Mouse (Mus musculus) neural tube, embryonic 14.5 days (tissue): ENCODE measurements at regions not wholly inside any gene's neighbourhood (a gene's known extent, or its start where the extent isn't known, plus 50 kb on each side); places are given as distances from the start of the nearest gene placed in this dataset.

ENCODE experiments used
- ATAC-seq: fragments of 200-750 bp; cut with Nextera tagmentation; 2 replicates; pipeline ENCODE4 v1.8.0; 2017; ENCODE audit warnings: low read depth, mild to moderate bottlenecking, moderate TSS enrichment, moderate library complexity
- H3K27ac ChIP-seq: fragments of 300-500 bp; sonication (generic); 2 replicates; pipeline ENCODE4 v1.5.1; 2014; ENCODE audit warnings: low read depth, mild to moderate bottlenecking, control low read depth, low read length, moderate library complexity, mixed read lengths
- H3K27me3 ChIP-seq: fragments of 300-500 bp; sonication (generic); 2 replicates; pipeline ENCODE4 v1.6.1; 2014; ENCODE audit warnings: low read length; ENCODE audit not compliant: control insufficient read depth, insufficient read depth
- H3K36me3 ChIP-seq: fragments of 300-500 bp; sonication (generic); 2 replicates; pipeline ENCODE4 v1.6.1; 2014; ENCODE audit warnings: low read length, mixed read lengths; ENCODE audit not compliant: control insufficient read depth, insufficient read depth
- H3K4me1 ChIP-seq: fragments of 300-500 bp; sonication (generic); 2 replicates; pipeline ENCODE4 v1.6.1; 2014; ENCODE audit warnings: low read length; ENCODE audit not compliant: control insufficient read depth, insufficient read depth
- H3K4me2 ChIP-seq: fragments of 300-500 bp; sonication (generic); 2 replicates; pipeline ENCODE4 v1.6.1; 2014; ENCODE audit warnings: mild to moderate bottlenecking, low read depth, low read length, control low read depth
- H3K4me3 ChIP-seq: fragments of 300-500 bp; sonication (generic); 2 replicates; pipeline ENCODE4 v1.5.1; 2014; ENCODE audit warnings: low read depth, low read length, control low read depth, mixed read lengths
- H3K9ac ChIP-seq: fragments of 300-500 bp; sonication (generic); replicated peaks from 2 replicates; pipeline ENCODE4 v1.6.1; 2014; ENCODE audit warnings: low read depth, mild to moderate bottlenecking, control low read depth, low read length, mixed read lengths
- H3K9me3 ChIP-seq: fragments of 300-500 bp; sonication (generic); 2 replicates; pipeline ENCODE4 v1.6.1; 2016; ENCODE audit warnings: low read length; ENCODE audit not compliant: control insufficient read depth
- WGBS: fragments of 180-500 bp; shearing (Covaris S2); extraction: QIAGEN DNeasy Blood & Tissue Kit; methylation state at CpG from one replicate; pipeline ENCODE4 v1.1.7; 2014; 5-methylcytosine and 5-hydroxymethylcytosine counted together

DNA sequence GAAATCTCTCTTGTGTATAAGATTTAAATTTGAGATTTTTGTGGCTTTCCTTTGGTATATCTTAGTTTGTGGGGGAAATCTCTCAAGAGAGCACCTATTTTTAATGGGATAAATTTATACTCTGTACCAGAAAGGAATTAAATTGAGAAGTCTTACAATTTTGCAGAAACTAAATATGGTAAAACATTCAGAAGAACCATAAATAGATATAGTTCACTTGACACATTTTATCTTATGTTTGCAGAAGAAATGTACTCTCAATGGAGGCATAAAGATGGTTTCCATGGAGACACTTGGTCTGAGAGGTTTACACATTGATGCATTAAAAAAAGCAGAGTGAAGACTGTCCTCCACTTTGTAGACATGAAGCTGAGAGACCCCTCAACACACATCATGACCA lies 86.9 kb downstream of the Ndufa10 start:
- Histone ChIP-seq H3K27ac (no peak overlapping the region), H3K4me2 (no peak overlapping the region), H3K36me3 (no peaks in the 10 kb centered on the region), H3K9ac (no peak overlapping the region), H3K4me1 (no peaks in the 10 kb centered on the region), H3K4me3 (no peak overlapping the region), H3K9me3 (no peaks in the 10 kb centered on the region; the same call in 1 of the 2 replicates), H3K27me3 (no peaks in the 10 kb centered on the region)
- ATAC-seq: no peak

DNA sequence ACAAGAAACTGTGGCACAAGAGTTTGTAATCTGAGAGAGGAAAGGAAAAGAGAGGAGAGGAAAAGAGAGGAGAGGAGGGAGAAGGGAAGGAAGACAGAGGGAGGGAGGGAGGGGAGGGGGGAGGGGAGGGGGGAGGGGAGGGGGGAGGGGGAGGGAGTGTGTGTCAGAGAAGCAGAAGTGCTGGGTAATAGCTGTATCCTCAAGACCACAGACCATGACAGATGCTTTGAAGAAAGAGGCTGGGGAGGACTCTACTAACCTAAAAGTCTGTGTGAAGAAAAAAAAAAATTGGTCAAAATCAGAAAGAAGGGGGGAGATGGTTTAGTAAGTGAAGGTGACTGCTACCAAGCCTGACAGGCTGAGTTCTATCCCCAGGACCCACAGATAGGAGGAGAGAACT lies 88.7 kb downstream of the Ndufa10 start:
- Histone ChIP-seq H3K36me3 (no peaks in the 10 kb centered on the region), H3K4me3 (no peak overlapping the region), H3K27me3 (no peaks in the 10 kb centered on the region), H3K4me1 (no peaks in the 10 kb centered on the region), H3K9me3 (no peaks in the 10 kb centered on the region; the same call in 1 of the 2 replicates), H3K9ac (no peak overlapping the region), H3K27ac (no peak overlapping the region), H3K4me2 (no peak overlapping the region)
- ATAC-seq: no peak

DNA sequence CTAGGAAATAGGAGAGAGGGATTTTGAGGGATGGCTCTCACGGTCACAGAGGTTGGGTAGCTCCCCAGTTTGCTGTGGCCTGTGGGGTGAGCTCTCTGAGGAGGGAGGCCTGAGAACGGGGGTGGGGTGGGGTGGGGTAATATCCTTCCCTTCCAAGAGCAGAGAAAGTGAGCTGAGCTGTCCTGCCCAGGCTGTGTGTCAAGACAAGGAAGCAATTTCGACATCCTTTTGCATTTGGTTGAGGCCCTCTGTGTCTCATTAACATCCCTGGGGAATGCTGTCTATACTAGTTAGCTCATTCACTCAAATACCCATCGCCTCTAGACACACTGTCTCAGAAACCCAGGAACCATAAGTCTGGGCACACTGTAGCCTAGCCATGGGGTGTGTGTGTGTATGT lies 89.9 kb downstream of the Ndufa10 start:
- no peak for ATAC-seq

DNA sequence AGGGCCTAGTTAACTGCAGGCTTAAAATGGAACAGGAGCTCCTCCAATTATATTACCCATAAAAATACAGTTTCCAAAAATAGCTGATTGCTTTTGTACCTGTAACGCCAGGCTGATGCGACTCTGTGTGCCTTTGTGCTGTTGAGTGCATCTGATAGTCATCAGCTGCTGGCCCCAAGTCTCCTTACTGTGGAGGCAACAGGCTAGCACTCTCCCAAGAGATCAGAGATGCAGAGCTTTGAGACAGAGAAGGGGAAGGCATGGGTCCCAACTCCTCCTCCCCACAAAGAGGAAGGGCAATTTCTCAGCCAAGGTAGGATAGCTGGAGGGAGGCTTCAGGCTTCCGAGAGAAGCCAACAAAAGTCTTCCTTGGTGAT lies 94.2 kb downstream of the Ndufa10 start:
- Histone ChIP-seq H3K27ac (no peak overlapping the region; the same call in 1 of the 2 replicates), H3K27me3 (no peaks in the 10 kb centered on the region), H3K9ac (no peak overlapping the region), H3K4me3 (no peak overlapping the region), H3K4me1 (no peaks in the 10 kb centered on the region), H3K4me2 (no peak overlapping the region), H3K36me3 (no peaks in the 10 kb centered on the region), H3K9me3 (no peaks in the 10 kb centered on the region)
- no peak for ATAC-seq
- WGBS: 68% methylated on average over 3 of the region's 3 CpGs

More for the DNA sequence above, 89.9 kb downstream of the Ndufa10 start:
- Histone ChIP-seq H3K36me3 (no peaks in the 10 kb centered on the region), H3K4me1 (no peaks in the 10 kb centered on the region), H3K4me2 (no peak overlapping the region), H3K9ac (no peak overlapping the region), H3K9me3 (no peaks in the 10 kb centered on the region; the same call in 1 of the 2 replicates), H3K4me3 (no peak overlapping the region), H3K27ac (no peak overlapping the region), H3K27me3 (no peaks in the 10 kb centered on the region)
- WGBS: 68% methylated on average over 4 of the region's 4 CpGs

DNA sequence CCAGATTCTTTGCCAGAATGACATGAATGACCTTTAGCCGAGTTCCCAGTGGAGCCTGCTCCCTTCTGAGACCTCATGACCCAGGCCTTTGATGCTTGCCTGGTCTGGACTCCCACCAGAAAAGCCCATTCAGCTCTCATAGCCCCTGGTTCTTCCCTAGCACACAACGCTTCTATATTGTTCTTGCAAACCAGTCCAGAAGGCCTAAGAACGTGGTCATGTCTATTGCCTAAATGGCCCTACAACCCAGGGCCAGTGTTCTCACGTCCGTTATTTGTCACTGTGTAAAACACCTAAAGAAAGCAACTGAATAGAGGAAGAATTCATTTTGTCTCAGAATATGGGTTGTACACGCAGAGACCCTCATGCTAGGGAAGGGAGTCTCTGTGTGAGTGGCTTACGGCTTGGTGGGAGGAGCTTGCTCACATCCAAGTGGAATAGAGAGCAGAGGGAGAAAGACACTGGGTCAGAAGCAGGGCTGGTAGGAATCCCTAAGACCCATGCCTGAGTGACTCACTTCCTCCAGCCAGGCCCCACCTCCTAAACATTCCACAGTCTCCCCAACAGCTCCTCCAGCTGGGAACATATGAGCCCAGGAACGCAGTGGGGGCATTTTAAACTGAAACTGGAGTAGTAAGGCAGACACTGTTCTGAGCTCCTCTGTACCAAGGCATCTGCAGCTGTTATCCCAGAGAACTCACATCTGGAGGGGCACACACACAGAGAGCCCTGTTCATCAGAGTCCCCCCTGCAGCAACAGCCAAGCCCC lies 94.7 kb downstream of the Ndufa10 start:
- 55% methylated on average over 8 of the region's 8 CpGs for WGBS
- Histone ChIP-seq H3K4me2 (no peak overlapping the region), H3K9me3 (no peaks in the 10 kb centered on the region)

DNA sequence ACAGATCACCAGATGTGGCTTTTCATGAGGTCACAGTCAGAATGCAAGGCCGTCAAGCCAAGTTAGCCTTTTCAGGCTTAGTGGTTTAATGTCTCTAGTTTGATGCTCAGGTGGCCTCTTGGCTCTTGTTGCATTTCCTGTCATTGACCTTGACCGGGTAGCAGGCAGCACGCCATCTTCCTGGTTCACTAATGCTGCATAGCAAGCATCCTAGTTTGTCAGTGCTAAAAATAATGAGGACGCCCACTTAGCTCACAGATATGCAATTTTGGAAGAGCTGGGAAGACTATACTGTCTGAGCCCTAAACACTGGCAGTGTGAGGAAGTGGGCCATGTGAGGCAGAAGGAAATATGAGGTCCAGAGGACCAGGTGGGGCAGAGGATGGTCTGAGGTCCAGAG lies 97.2 kb downstream of the Ndufa10 start:
- Histone ChIP-seq H3K4me1 (peaks cover 12% of the 10 kb centered on the region), H3K9me3 (no peaks in the 10 kb centered on the region), H3K9ac (no peak overlapping the region), H3K27ac (no peak overlapping the region), H3K4me2 (no peak overlapping the region), H3K27me3 (no peaks in the 10 kb centered on the region), H3K4me3 (no peak overlapping the region), H3K36me3 (no peaks in the 10 kb centered on the region)
- no peak for ATAC-seq
- WGBS: 88% methylated on average over 4 of the region's 4 CpGs

More for the DNA sequence above, 94.7 kb downstream of the Ndufa10 start:
- no peaks in the 10 kb centered on the region for H3K36me3 ChIP-seq
- no peak overlapping the region; the same call in 1 of the 2 replicates for H3K27ac ChIP-seq
- H3K4me1 ChIP-seq: no peaks in the 10 kb centered on the region
- H3K27me3 ChIP-seq: no peaks in the 10 kb centered on the region
- ATAC-seq: peak; percentile 44; the same call in 1 of the 2 replicates
- H3K4me3 ChIP-seq: no peak overlapping the region
- H3K9ac ChIP-seq: no peak overlapping the region

DNA sequence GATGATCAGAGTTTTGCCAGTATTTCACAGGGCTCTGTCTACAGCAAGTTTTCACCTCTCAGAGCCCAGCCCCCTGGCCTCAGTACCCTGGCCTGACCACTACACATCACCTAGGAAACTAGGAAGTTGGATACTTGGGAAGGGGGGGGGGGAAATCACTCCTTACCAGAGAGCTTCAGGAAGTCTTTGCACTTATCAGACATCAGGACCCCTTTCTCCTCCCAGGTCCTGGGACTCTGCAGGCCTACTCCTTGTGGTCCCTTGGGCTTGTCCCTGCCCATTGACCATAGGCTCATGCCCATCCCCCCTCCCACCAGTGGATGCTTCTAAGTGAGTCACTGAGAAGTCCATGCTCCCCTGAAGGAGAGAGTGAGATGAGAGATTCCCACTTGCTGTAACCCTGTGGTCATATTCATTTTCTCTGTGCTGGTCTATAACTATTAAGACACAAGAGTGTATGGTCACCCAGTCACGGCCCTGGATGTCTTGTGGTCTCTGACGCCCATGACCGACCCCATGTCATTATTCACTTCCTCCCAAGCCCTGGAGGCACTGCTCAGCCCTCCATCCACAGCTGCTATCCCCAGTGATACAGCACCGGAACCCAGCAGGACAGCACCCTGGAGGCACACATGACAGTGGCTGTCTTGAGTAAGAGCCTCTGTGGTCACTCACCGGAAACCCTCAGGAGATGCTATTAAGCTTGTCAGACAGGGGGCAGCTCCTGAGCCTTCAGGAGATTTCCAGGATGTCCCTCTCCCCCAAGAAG lies 101.3 kb downstream of the Ndufa10 start:
- Histone ChIP-seq H3K27ac (peak overlapping the region; percentile 61), H3K4me2 (no peak overlapping the region), H3K27me3 (no peaks in the 10 kb centered on the region), H3K36me3 (no peaks in the 10 kb centered on the region), H3K4me3 (no peak overlapping the region), H3K9ac (no peak overlapping the region), H3K9me3 (no peaks in the 10 kb centered on the region), H3K4me1 (peaks cover 18% of the 10 kb centered on the region)
- WGBS: 66% methylated on average over 5 of the region's 5 CpGs
- peak; percentile 38; the same call in 1 of the 2 replicates for ATAC-seq

DNA sequence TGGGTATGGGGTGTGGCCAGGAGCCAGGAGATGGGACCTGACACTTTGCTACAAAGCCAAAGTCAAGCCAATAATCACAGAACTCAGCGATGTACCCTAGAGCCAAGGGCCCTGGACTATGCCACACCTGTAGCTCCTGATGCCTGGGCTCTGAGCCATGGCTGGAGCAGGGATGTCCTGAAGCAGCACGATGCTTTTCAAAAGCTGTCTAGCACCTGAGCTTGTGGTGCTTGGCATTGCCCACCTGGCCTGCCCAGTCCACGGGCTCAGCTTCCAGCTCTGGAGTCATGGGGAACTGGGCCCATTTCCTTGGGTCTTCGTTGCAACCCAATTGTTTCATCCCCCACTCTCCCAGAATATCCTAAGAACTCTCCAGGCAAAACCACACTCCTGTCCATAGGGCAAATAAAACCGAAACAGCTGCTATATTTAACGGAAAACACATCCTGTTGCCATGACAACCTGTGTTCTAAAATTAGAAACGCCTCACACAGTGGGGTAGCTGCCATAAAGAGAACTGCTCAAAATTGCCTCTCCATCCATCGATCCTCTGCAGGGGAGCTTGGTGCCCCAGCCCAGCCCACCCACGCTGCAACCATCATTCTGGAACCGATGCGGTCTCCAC lies 102.2 kb downstream of the Ndufa10 start:
- Histone ChIP-seq H3K4me1 (peaks cover 18% of the 10 kb centered on the region), H3K27me3 (no peaks in the 10 kb centered on the region), H3K36me3 (no peaks in the 10 kb centered on the region), H3K4me3 (no peak overlapping the region), H3K9ac (no peak overlapping the region), H3K27ac (peak overlapping the region; percentile 61), H3K4me2 (no peak overlapping the region), H3K9me3 (no peaks in the 10 kb centered on the region)
- peak; percentile 72 for ATAC-seq
- WGBS: 23% methylated on average over 11 of the region's 11 CpGs

DNA sequence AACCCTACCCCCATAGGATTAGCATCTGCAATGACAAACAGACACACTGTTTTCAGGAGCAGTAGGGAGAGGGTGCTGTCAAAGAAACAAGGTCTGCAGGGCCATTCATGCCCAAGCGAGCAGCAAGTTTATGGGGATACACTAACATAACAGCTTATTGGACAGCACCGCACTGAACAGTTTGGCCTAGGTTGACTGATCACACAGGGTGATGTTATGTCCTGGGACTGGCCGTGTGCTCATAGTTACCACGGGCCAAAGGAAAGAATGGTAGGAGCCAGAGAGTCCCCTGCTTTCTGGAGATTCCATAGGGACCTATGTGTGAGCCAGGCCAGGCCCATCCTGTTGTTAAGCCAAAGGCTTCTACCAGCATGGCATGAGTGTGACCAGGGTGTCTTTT lies 102.8 kb downstream of the Ndufa10 start:
- Histone ChIP-seq H3K9me3 (no peaks in the 10 kb centered on the region), H3K36me3 (no peaks in the 10 kb centered on the region), H3K27ac (no peak overlapping the region), H3K9ac (no peak overlapping the region), H3K4me1 (peaks cover 18% of the 10 kb centered on the region), H3K4me3 (no peak overlapping the region), H3K27me3 (no peaks in the 10 kb centered on the region), H3K4me2 (no peak overlapping the region)
- no peak for ATAC-seq
- WGBS: 80% methylated on average over 4 of the region's 4 CpGs
